Mouse (Mus musculus) CH12.LX (cell line): ENCODE results near the gene Lama5. TPM values are rescaled to one million over a fixed set of nuclear protein-coding genes. Genes with fewer than 3 reads are reported as not detected.

Source experiments
- DNase-seq: peaks from one replicate; pipeline ENCODE4 v3.0.0-alpha.2; 2013; ENCODE audit errors: extremely low read depth
- H3K27ac ChIP-seq: 2 replicates; pipeline ENCODE4 v1.5.1; 2012; ENCODE audit warnings: low read depth, mild to moderate bottlenecking, control low read depth, moderate library complexity; ENCODE audit not compliant: insufficient read depth
- H3K27me3 ChIP-seq: replicated peaks from 2 replicates; pipeline ENCODE3; 2012; ENCODE audit warnings: inconsistent platforms
- H3K36me3 ChIP-seq, 2 experiments: replicated peaks in 1 of 2; 2 replicates each; pipeline versions ENCODE3 to v1.6.1; 2012; ENCODE audit warnings: inconsistent platforms in 1 of 2, low read length in 1 of 2, mild to moderate bottlenecking in 1 of 2, mixed read lengths in 1 of 2, moderate library complexity in 1 of 2; ENCODE audit not compliant: control insufficient read depth in 1 of 2, insufficient read depth in 1 of 2
- H3K4me1 ChIP-seq, 2 experiments: 2 replicates each; pipeline ENCODE4 v1.6.1; 2012; ENCODE audit warnings: inconsistent platforms in 1 of 2, moderate library complexity in 1 of 2; ENCODE audit not compliant: insufficient read depth in 2 of 2, control insufficient read depth in 1 of 2
- H3K4me2 ChIP-seq: 2 replicates; pipeline ENCODE4 v1.6.1; 2012; ENCODE audit warnings: low read depth, mild to moderate bottlenecking, control low read depth; ENCODE audit not compliant: poor library complexity, insufficient read depth, severe bottlenecking
- H3K4me3 ChIP-seq, 3 experiments: fragments of 150-350 bp in 1 of 3; sonication (generic) in 1 of 3; replicated peaks in 1 of 3; 2 replicates each; pipeline versions ENCODE3 to v1.5.1; 2011 to 2012; ENCODE audit warnings: low read depth in 2 of 3, low read length in 2 of 3, mild to moderate bottlenecking in 2 of 3, moderate library complexity in 2 of 3, control low read depth in 1 of 3, improper control_type of control experiment in 1 of 3, inconsistent platforms in 1 of 3, mixed read lengths in 1 of 3; ENCODE audit not compliant: poor library complexity in 1 of 3
- H3K79me2 ChIP-seq: replicated peaks from 2 replicates; pipeline ENCODE4 v1.6.1; 2012; ENCODE audit warnings: mild to moderate bottlenecking, moderate library complexity; ENCODE audit not compliant: control insufficient read depth, poor library complexity, insufficient read depth, severe bottlenecking; ENCODE audit errors: extremely low read depth
- H3K9ac ChIP-seq: 2 replicates; pipeline ENCODE4 v1.6.1; 2012; ENCODE audit warnings: low read depth, mild to moderate bottlenecking, control low read depth, moderate library complexity; ENCODE audit not compliant: insufficient read depth
- H3K9me3 ChIP-seq: replicated peaks from 2 replicates; pipeline ENCODE3; 2012; ENCODE audit warnings: low read length, inconsistent platforms, mixed read lengths
- BHLHE40 ChIP-seq: IDR thresholded peaks from 2 replicates; pipeline ENCODE4 v1.6.1; 2011; ENCODE audit warnings: mild to moderate bottlenecking, low read depth, low read length, improper control_type of control experiment
- CHD1 ChIP-seq: IDR thresholded peaks from 2 replicates; pipeline ENCODE4 v1.6.1; 2012; ENCODE audit warnings: low read depth, low read length, improper control_type of control experiment, inconsistent platforms
- CHD2 ChIP-seq: IDR thresholded peaks from 2 replicates; pipeline ENCODE4 v1.6.1; 2011; ENCODE audit warnings: low read length, improper control_type of control experiment
- ELF1 ChIP-seq: IDR thresholded peaks from 2 replicates; pipeline ENCODE4 v1.6.1; 2014; ENCODE audit warnings: low read depth, mild to moderate bottlenecking, inconsistent platforms, low read length, improper control_type of control experiment
- EP300 ChIP-seq: IDR thresholded peaks from 2 replicates; pipeline ENCODE4 v1.6.1; 2011; ENCODE audit warnings: low read length, improper control_type of control experiment
- ETS1 ChIP-seq: conservative IDR thresholded peaks from 2 replicates; pipeline ENCODE4 v1.6.1; 2012; ENCODE audit warnings: low read depth, mild to moderate bottlenecking, inconsistent platforms, low read length, improper control_type of control experiment, moderate library complexity
- IRF4 ChIP-seq: IDR thresholded peaks from 2 replicates; pipeline ENCODE4 v1.6.1; 2014; ENCODE audit warnings: low read depth, mild to moderate bottlenecking, inconsistent platforms, low read length, improper control_type of control experiment
- JUN ChIP-seq: IDR thresholded peaks from 2 replicates; pipeline ENCODE4 v1.6.1; 2011; ENCODE audit warnings: low read depth, mild to moderate bottlenecking, low read length, improper control_type of control experiment, moderate library complexity; ENCODE audit not compliant: insufficient read depth
- JUND ChIP-seq: conservative IDR thresholded peaks from 2 replicates; pipeline ENCODE4 v1.6.1; 2011; ENCODE audit warnings: low read depth, low read length, improper control_type of control experiment
- KAT2A ChIP-seq: IDR thresholded peaks from 2 replicates; pipeline ENCODE4 v1.6.1; 2012; ENCODE audit warnings: low read length, improper control_type of control experiment, inconsistent platforms; ENCODE audit not compliant: insufficient replicate concordance
- MAFK ChIP-seq: IDR thresholded peaks from 2 replicates; pipeline ENCODE4 v1.6.1; 2011; ENCODE audit warnings: low read length, improper control_type of control experiment; ENCODE audit not compliant: insufficient replicate concordance
- MEF2A ChIP-seq: IDR thresholded peaks from 2 replicates; pipeline ENCODE4 v1.6.1; 2014; ENCODE audit warnings: low read depth, mild to moderate bottlenecking, inconsistent platforms, low read length, improper control_type of control experiment, borderline replicate concordance
- MXI1 ChIP-seq: IDR thresholded peaks from 2 replicates; pipeline ENCODE4 v1.6.1; 2011; ENCODE audit warnings: mild to moderate bottlenecking, low read depth, low read length, improper control_type of control experiment
- MYC ChIP-seq: IDR thresholded peaks from 2 replicates; pipeline ENCODE4 v1.6.1; 2011; ENCODE audit warnings: low read depth, mild to moderate bottlenecking, improper control_type of control experiment, low read length
- NELFE ChIP-seq: IDR thresholded peaks from 2 replicates; pipeline ENCODE4 v1.6.1; 2011; ENCODE audit warnings: low read depth, low read length, improper control_type of control experiment
- POLR2A ChIP-seq: IDR thresholded peaks from 2 replicates; pipeline ENCODE4 v1.6.1; 2011; ENCODE audit warnings: low read depth, mild to moderate bottlenecking, improper control_type of control experiment, low read length
- POLR2AphosphoS2 ChIP-seq: IDR thresholded peaks from 2 replicates; pipeline ENCODE4 v1.6.1; 2011; ENCODE audit warnings: low read depth, low read length, improper control_type of control experiment
- RCOR1 ChIP-seq: conservative IDR thresholded peaks from 2 replicates; pipeline ENCODE4 v1.6.1; 2012; ENCODE audit warnings: low read depth, mild to moderate bottlenecking, inconsistent platforms, low read length, improper control_type of control experiment
- SMC3 ChIP-seq: IDR thresholded peaks from 2 replicates; pipeline ENCODE4 v1.6.1; 2011; ENCODE audit warnings: low read depth, low read length, improper control_type of control experiment
- TBP ChIP-seq: conservative IDR thresholded peaks from 2 replicates; pipeline ENCODE4 v1.6.1; 2011; ENCODE audit warnings: low read depth, low read length, improper control_type of control experiment
- TCF12 ChIP-seq: IDR thresholded peaks from 2 replicates; pipeline ENCODE4 v1.6.1; 2014; ENCODE audit warnings: low read depth, mild to moderate bottlenecking, inconsistent platforms, low read length, improper control_type of control experiment
- USF1 ChIP-seq: IDR thresholded peaks from 2 replicates; pipeline ENCODE4 v1.6.1; 2014; ENCODE audit warnings: low read depth, mild to moderate bottlenecking, inconsistent platforms, low read length, improper control_type of control experiment
- USF2 ChIP-seq: conservative IDR thresholded peaks from 2 replicates; pipeline ENCODE4 v1.6.1; 2011; ENCODE audit warnings: low read depth, low read length, improper control_type of control experiment
- ZC3H11A ChIP-seq: IDR thresholded peaks from 2 replicates; pipeline ENCODE4 v1.6.1; 2012; ENCODE audit warnings: low read depth, mild to moderate bottlenecking, inconsistent platforms, low read length, improper control_type of control experiment
- ZMIZ1 ChIP-seq: IDR thresholded peaks from 2 replicates; pipeline ENCODE4 v1.6.1; 2012; ENCODE audit warnings: low read depth, mild to moderate bottlenecking, inconsistent platforms, low read length, improper control_type of control experiment
- ZNF384 ChIP-seq: IDR thresholded peaks from 2 replicates; pipeline ENCODE4 v1.6.1; 2012; ENCODE audit warnings: low read depth, low read length, improper control_type of control experiment, inconsistent platforms
- dilution Hi-C: fragments of 300-500 bp; cut with MboI; formaldehyde crosslinking; loops from 2 replicates; pipeline ENCODE4 v1.14.3; 2020; ENCODE audit warnings: low sequenced_read_pairs; ENCODE audit not compliant: extremely low pct_unique_long_range_greater_than_20kb, extremely low pct_ligation_motif_present
- in situ Hi-C: fragments of 300-500 bp; cut with MboI; formaldehyde crosslinking; loops from 3 replicates; pipeline ENCODE4 v1.14.3; 2019; ENCODE audit warnings: low sequenced_read_pairs, low pct_ligation_motif_present, low pct_unique_long_range_greater_than_20kb, mixed read lengths
- polyA plus RNA-seq: library from polyadenylated mRNA; unstranded; fragments of >175 nt; gene quantifications from 2 replicates; pipeline ENCODE4 v1.2.1, GENCODE M21; 2012; ENCODE audit warnings: low read depth; ENCODE audit not compliant: insufficient read length
- total RNA-seq, 2 experiments: library from RNA; depleted of rRNA; stranded (reverse); fragments of 300-350 nt in 1 of 2; fragments of >200 nt in 1 of 2; gene quantifications; 2 replicates each; pipeline ENCODE4 v1.2.3; 2012 to 2014

Gene Lama5
- total and polyA plus RNA-seq, 3 experiments: 0.20 to 0.85 (median 0.67) TPM

DNA sequence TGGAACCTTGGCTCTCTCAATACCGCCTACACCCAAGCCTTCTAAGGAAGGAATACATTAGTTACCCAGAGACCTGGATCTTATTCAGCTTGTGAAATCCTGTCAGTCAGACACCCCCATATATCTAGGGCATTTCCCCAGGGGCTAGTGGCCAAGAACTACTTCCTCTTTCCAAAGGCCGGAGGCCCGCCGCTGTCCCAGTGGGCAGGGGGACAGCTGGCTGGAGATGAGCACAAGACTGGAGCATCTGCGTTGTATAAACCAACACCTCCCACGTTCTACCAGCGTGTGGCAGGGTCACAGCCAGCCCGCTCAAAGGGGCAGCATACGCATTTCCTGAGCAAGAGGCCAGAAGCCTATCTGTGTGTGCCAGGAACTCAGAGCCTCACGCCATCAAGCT is 22.9 kb downstream of the Lama5 start:
- peaks cover 68% of the 10 kb centered on the region for H3K27me3 ChIP-seq
- H3K36me3 ChIP-seq: no peaks in the 10 kb centered on the region
- dilution Hi-C loops (no loop called here), in situ Hi-C loops (no loop called here)
- peak; percentile 21 for DNase-seq
- H3K9ac ChIP-seq: no peak overlapping the region
- no peak for TF ChIP-seq SMC3
- peak; percentile 44 for TF ChIP-seq EP300
- TF ChIP-seq BHLHE40: peak; percentile 64
- TF ChIP-seq ZNF384: no peak
- TF ChIP-seq POLR2AphosphoS2: no peak
- TF ChIP-seq IRF4: peak; percentile 34; the same call in 1 of the 2 replicates
- no peak for TF ChIP-seq NELFE
- TF ChIP-seq CHD1: no peak
- TF ChIP-seq ZC3H11A: no peak
- peak; percentile 51; the same call in 1 of the 2 replicates for TF ChIP-seq TCF12
- TF ChIP-seq MEF2A: peak; percentile 29; the same call in 1 of the 2 replicates
- no peak for TF ChIP-seq JUND
- no peak for TF ChIP-seq KAT2A
- no peak for TF ChIP-seq USF2
- TF ChIP-seq JUN: no peak
- TF ChIP-seq ETS1: peak; percentile 20; the same call in 1 of the 2 replicates
- H3K9me3 ChIP-seq: no peaks in the 10 kb centered on the region
- peaks cover 10 to 20% of the 10 kb centered on the region in 2 experiments for H3K4me1 ChIP-seq
- H3K79me2 ChIP-seq: no peaks in the 10 kb centered on the region
- H3K4me3 ChIP-seq: no peak overlapping the region
- no peak overlapping the region for H3K27ac ChIP-seq
- H3K4me2 ChIP-seq: 0 out of 2 replicates have a peak overlapping the region, but pooled peaks have one; percentile 5

GRCm38 (mm10) chr2:180202263-180202662 is 23.4 kb downstream of the Lama5 start:
- H3K4me3 ChIP-seq: no peak overlapping the region
- no peaks in the 10 kb centered on the region for H3K9me3 ChIP-seq
- H3K27me3 ChIP-seq: peaks cover 72% of the 10 kb centered on the region
- H3K4me2 ChIP-seq: no peak overlapping the region
- DNase-seq: no peak
- peaks cover 10 to 21% of the 10 kb centered on the region in 2 experiments for H3K4me1 ChIP-seq
- in situ Hi-C loops: no loop called here
- no peak overlapping the region for H3K9ac ChIP-seq
- no peaks in the 10 kb centered on the region for H3K79me2 ChIP-seq
- TF ChIP-seq MXI1 (no peak), TCF12 (no peak), KAT2A (no peak), ZMIZ1 (no peak), USF1 (no peak), MAFK (no peak), JUND (no peak), POLR2AphosphoS2 (no peak), TBP (no peak), ELF1 (no peak), MYC (no peak), SMC3 (no peak), RCOR1 (no peak), CHD2 (no peak), POLR2A (no peak)
- TF ChIP-seq, all 38 proteins: peak for 0
- Histone ChIP-seq H3K36me3 (no peaks in the 10 kb centered on the region), H3K27ac (no peak overlapping the region)
- dilution Hi-C loops: no loop called here
